Mouse (Mus musculus) urinary bladder, adult 18-20 months (tissue): ENCODE measurements around the gene Trim38.
"Not testable (repeated sequence)": the region's sequence is repeated elsewhere in the genome, so short reads cannot be mapped to it uniquely, and the experiment has no call there.

Source experiments
- DNase-seq, 2 experiments: peaks; one replicate each; pipeline ENCODE4 v3.0.0; 2022; ENCODE audit warnings: low spot score in 2 of 2, mixed read lengths in 2 of 2

Trim38 gene

DNA sequence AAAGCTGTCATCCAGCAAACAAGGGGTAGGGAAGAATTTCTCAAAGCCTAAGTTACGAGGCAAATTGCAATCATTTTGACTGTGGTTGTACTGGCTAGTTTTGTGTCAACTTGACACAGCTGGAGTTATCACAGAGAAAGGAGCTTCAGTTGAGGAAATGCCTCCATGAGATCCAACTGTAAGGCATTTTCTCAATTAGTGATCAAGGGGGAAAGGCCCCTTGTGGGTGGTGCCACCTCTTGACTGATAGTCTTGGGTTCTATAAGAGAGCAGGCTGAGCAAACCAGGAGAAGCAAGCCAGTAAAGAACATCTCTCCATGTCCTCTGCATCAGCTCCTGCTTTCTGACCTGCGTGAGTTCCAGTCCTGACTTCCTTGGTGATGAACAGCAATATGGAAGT lies at the start of gene Trim38:
Gene Trim38 (plus strand): TSS at position 301 of the 400 bp plus-strand sequence.
- not testable (repeated sequence) for DNase-seq

- no peak for DNase-seq
Measured at GRCm38 (mm10) chr13:23724239-23724638, 45.5 kb upstream of the Trim38 start.

DNA sequence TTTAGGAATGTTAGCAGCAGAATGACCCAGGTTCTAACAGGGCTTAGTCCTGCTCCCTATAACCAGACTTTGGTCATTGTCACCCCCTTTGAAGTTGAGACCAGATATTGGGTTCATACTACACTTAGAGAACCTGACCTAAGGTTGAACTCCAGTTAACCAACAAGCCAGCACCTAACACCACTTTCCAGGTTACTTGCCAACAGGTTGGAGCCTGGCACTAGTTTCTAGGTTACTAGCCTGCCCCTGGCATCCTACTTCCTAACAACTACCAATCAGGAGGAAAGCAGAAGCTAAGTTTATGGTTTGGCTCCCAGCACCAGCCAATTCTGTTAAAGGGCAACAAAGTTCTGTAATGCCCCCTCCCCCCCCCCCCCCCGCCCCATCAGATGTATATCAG lies 44.5 kb upstream of the Trim38 start:
- DNase-seq, result no peak

DNA sequence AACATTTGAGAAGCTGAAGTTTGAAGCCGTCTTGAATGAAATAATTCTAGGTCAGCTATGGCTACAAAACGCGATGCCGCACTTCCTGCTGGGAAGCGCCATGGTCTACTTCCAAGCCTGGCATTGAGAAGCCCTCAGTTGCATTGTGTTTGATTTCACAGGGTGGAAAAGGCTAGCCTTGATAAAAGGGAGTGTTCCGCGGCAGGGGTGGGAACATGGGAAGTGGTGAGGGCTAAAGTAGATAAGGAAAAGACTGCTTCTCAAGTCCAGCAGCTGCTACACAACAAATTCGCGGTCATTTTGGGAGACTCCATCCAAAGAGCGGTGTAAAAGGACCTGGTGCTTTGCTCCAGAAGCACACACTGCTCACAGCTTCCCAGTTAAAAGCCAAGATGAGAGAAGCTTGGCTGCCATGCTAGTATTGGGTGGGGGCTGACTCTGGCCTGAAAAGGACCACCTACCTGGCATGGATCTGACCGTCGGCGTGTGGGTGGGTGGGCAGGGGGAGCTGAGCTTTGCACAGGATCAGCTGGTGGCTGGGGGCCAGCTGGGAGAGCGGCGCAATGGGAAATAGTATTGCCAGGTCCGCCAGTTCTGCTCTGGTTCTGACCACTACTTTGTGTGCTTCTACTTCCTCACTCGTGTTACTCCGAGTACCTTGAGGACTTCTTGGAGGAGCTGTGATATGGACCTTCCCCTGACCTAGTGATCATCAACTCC lies 41.1 kb upstream of the Trim38 start:
- DNase-seq, result no peak

GRCm38 (mm10) chr13:23729192-23729525 lies 40.6 kb upstream of the Trim38 start:
- no peak for DNase-seq

DNA sequence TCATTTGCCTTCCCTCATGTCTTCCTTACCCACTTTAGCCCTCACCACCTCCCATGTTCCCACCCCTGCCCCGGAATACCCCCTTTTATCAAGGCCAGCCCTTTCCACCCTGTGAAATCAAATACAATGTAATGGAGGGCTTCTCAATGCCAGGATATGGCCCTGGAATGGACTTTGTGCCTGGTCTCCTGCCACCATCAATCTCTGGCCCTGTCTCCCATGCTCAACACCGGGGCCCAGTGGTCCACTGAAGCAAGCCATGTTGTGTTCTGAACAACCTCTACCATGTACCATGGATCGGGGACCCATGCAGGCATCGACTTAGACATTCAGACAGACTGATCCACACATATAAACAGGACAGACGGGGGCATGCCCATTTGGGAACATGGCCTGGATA lies 40.0 kb upstream of the Trim38 start:
- no peak for DNase-seq

DNA sequence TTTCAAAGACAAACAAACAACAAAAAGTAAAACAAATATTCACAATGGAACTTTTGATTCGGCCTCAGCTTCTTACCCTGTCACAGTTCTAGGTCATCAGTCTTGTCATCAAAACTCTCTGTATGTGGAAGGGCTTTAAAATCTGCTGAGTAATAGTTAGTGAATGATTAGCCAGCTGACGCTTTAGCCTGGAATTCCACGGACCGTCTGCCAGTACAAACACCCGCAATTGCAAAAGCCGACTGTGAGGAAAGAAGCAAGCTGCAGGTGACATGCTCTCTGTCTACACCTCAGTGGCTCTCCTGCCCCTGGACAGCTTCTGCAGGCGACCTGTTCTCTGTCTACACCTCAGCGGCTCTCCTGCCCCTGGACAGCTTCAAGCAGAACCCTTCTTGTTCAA lies 39.2 kb upstream of the Trim38 start:
- DNase-seq, result peak in 1 of 2 experiments; percentile 48

DNA sequence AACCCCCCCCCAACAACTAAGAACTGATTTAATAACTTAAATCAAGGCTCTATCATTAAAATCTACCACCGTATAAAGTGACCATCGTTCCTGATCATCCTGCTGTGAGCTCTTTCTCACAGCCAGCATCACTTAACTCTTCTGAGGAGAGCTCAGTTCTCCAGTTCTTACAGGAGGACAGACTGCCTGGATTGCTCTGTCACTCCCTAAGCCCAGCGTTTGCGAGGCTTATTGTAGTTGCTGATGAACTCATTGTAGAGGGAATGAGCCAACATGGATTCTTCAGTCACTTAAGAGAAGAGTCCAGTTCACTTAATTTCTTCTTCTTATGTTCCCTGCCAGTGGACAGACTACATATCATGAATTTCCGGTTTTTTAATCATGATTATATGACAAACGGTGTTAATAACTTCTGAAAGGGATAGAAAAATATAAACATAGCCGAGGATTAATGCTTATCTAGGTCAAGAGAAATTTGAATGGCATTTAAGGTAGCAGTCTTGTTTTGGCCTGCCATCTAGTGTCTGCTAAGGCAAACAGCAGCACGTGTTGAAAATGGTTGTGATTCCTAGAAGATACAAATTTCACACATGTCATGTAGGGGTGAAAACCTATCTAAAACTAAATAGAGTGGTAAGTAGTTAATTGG lies 37.4 kb upstream of the Trim38 start:
- no peak for DNase-seq

DNA sequence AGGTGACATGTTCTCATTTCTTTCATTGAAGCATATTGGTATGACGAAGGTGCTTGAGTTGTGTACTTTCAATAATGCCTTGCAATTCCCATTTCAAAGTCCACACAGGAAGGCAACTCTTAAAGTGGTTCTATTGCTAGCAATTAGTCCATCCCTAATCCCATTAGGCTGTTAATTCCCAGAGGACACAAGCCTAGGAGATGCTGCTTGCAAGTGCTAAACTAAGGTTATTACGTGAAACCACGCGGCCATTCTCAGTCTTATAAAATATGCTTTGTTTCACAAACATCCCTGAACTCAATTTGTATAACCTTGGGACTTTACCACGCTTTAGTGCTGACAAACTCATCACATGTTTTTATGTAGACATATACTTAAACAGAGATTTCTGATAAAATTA lies 32.6 kb upstream of the Trim38 start:
- no peak for DNase-seq

GRCm38 (mm10) chr13:23738041-23738440 lies 31.7 kb upstream of the Trim38 start:
- DNase-seq, result no peak

DNA sequence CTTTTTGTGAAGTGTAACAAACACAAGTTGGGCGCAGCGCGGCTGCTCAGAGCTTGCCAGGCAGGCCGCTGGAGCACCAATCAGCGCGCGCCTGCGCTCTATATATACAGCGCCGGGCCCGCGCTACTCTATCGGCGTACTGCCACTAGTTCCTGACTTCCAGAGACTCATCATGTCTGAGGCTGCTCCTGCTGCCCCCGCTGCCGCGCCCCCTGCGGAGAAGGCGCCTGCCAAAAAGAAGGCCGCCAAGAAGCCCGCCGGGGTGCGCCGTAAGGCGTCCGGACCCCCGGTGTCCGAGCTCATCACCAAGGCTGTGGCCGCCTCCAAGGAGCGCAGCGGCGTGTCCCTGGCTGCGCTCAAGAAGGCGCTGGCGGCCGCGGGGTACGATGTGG lies 31.0 kb upstream of the Trim38 start, which contains the start of gene Hist1h1c:
Gene Hist1h1c (plus strand): TSS at position 132 of the 392 bp plus-strand sequence.
- DNase-seq, result peak; percentile 84 to 91

DNA sequence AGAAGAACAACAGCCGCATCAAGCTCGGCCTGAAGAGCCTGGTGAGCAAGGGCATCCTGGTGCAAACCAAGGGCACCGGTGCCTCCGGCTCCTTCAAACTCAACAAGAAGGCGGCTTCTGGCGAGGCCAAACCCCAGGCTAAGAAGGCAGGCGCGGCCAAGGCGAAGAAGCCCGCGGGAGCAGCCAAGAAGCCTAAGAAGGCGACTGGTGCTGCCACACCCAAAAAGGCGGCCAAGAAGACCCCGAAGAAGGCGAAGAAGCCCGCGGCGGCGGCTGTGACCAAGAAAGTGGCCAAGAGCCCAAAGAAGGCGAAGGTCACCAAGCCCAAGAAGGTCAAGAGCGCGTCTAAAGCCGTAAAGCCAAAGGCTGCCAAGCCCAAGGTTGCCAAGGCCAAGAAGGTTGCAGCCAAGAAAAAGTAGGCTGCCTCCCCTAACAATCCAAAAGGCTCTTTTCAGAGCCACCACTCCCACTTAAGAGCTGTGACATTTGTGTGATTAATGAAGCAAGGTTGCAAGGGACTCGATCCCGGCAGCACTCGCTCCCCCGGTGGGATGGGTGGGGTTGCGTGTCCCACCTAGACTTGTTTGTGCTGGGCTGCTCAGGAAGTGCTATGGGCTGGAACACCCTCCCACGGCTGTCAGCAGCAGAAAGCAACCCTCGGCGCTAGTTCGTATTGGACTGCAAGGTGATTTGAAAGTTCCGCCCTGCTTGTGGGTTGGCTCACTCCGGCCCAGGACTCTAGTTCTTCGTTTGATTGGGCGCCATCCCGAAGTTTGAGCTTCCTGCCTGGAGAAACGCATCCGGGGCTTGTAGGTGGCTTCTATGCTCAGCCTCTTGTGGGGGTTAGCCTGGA lies 30.4 kb upstream of the Trim38 start:
- DNase-seq, result peak; percentile 79 to 95

GRCm38 (mm10) chr13:23739922-23740252 lies 29.8 kb upstream of the Trim38 start:
- DNase-seq, result no peak

- DNase-seq, result no peak
Measured at GRCm38 (mm10) chr13:23740256-23740840, 29.4 kb upstream of the Trim38 start.

GRCm38 (mm10) chr13:23740910-23741309 lies 28.8 kb upstream of the Trim38 start:
- no peak for DNase-seq

GRCm38 (mm10) chr13:23742007-23742406 lies 27.7 kb upstream of the Trim38 start:
- no peak for DNase-seq

- no peak for DNase-seq
Measured at GRCm38 (mm10) chr13:23743215-23743614, 26.5 kb upstream of the Trim38 start.

- DNase-seq, result no peak
Measured at GRCm38 (mm10) chr13:23743963-23744362, 25.8 kb upstream of the Trim38 start.

GRCm38 (mm10) chr13:23744421-23745380 lies 25.0 kb upstream of the Trim38 start:
- no peak for DNase-seq

- peak; percentile 65 to 74 for DNase-seq
Measured at GRCm38 (mm10) chr13:23745381-23746161, 24.1 kb upstream of the Trim38 start, which contains the start of gene Hist1h3c. Gene Hist1h3c, minus strand, starts transcription at chr13:23745602.
